Mouse (Mus musculus) limb, embryonic 10.5 days (tissue): ENCODE results near the gene Zc2hc1b. TPM values are rescaled to one million over a fixed set of nuclear protein-coding genes. Genes with fewer than 3 reads are reported as not detected.

Source experiments
- DNase-seq: peaks from one replicate; pipeline ENCODE4 v3.0.0-alpha.2; 2017; ENCODE audit warnings: low spot score
- H3K27ac ChIP-seq: fragments of 300-500 bp; sonication (generic); 2 replicates; pipeline ENCODE4 v1.5.1; 2016; ENCODE audit warnings: mild to moderate bottlenecking
- H3K27me3 ChIP-seq: fragments of 300-500 bp; sonication (generic); 2 replicates; pipeline ENCODE4 v1.6.1; 2016; ENCODE audit warnings: low read depth, mild to moderate bottlenecking; ENCODE audit not compliant: poor library complexity, severe bottlenecking
- H3K36me3 ChIP-seq: fragments of 300-500 bp; sonication (generic); 2 replicates; pipeline ENCODE4 v1.6.1; 2016; ENCODE audit warnings: mild to moderate bottlenecking, moderate library complexity
- H3K4me1 ChIP-seq: fragments of 300-500 bp; sonication (generic); 2 replicates; pipeline ENCODE4 v1.6.1; 2016
- H3K4me3 ChIP-seq: fragments of 300-500 bp; sonication (generic); 2 replicates; pipeline ENCODE4 v1.5.1; 2016; ENCODE audit warnings: mild to moderate bottlenecking, moderate library complexity
- H3K9me3 ChIP-seq: fragments of 300-500 bp; sonication (generic); replicated peaks from 2 replicates; pipeline ENCODE4 v1.6.1; 2016; ENCODE audit warnings: mild to moderate bottlenecking
- whole genome bisulfite sequencing: fragments of 180-500 bp; shearing (Covaris S2); methylation state at CpG from one replicate; pipeline ENCODE4 v1.1.7; 2016; 5-methylcytosine and 5-hydroxymethylcytosine counted together
- polyA plus RNA-seq: library from polyadenylated mRNA; unstranded; fragments of >200 nt; fragmentation: Nextera tagmentation; extraction: Ambion mirVana; gene quantifications from 2 replicates; pipeline ENCODE4 v1.2.1, GENCODE M21; 2016

Gene Zc2hc1b
- polyA plus RNA-seq, 1 experiment from 2014 or later = not detected

DNA sequence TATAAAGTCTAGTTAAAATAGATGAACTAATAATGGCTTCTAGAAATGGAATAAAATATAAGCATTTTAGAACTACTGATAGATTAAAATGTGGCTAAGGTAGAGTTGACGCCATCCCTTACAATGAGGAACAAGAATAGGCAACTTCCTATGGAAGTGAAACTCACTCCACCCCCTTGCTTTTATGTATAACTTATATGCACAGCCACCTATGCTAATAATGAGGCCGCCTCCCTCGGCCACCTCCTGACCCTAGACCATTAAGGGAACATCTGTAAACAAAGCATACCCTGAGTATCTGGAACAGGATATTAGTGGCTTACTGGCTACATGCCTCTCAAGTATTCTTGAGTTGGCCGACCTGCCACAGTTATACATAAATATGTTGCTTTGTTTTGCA is 74.0 kb downstream of the Zc2hc1b start:
- H3K27me3 ChIP-seq = no peaks in the 10 kb centered on the region
- no peaks in the 10 kb centered on the region for H3K9me3 ChIP-seq
- DNase-seq = no peak
- H3K4me3 ChIP-seq = no peak overlapping the region
- H3K27ac ChIP-seq = no peak overlapping the region
- 82% methylated on average over 4 of the region's 4 CpGs for WGBS
- no peaks in the 10 kb centered on the region for H3K36me3 ChIP-seq
- H3K4me1 ChIP-seq = peaks cover 15% of the 10 kb centered on the region

DNA sequence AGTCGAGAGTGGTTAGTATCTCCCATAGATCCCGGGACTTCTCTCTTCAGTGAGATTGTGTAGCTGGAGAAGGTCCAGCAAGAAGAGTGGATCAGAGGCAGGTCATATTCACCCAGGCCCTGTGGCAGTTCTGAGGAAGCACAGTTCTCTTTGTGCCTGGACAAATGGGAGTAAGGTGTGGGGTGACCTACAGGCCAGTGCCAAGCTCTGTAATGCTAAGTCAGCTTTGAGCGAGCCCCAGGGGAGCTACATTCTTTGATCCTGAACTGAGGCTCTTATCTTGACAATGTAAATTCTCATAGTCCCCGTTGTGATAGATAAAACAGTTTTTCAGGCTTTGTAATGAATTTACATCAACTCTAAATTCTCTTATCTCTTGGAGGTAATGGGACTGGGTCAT is 75.5 kb downstream of the Zc2hc1b start:
- Histone ChIP-seq H3K4me3 (no peak overlapping the region), H3K4me1 (peaks cover 2% of the 10 kb centered on the region), H3K27me3 (no peaks in the 10 kb centered on the region), H3K36me3 (no peaks in the 10 kb centered on the region), H3K9me3 (no peaks in the 10 kb centered on the region), H3K27ac (no peak overlapping the region)
- no peak for DNase-seq
- WGBS = 57% methylated on average over 4 of the region's 4 CpGs

DNA sequence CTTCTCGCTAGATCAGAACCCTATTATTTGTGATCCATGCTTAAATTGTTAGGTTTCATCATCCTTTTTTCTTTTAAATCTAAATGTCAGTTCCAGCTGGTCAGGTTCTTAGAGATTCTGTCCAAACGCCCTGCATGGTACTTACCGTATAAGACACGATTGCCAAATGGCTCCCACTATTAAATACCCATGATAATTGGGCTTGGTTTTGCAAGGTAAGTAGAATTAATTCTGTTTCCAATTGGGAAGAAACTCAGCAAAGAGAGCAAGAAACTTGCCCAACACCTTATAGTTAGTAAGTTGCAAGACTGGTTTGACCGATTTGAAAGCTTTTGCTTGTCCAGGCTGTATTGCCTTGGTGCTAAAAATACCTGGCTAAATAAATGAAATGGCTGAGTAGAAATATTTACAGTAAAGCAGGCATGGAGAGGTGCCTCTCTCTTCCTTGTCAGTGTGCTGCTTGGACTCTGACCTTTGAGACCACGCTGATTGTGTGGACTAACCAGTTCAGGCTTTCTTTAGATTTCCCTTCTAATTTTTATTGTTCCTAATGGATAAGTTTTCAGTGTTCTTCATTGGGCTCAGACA is 77.7 kb downstream of the Zc2hc1b start:
- no peak overlapping the region for H3K4me3 ChIP-seq
- H3K27me3 ChIP-seq = no peaks in the 10 kb centered on the region
- no peak for DNase-seq
- H3K9me3 ChIP-seq = no peaks in the 10 kb centered on the region
- no peaks in the 10 kb centered on the region for H3K4me1 ChIP-seq
- no peaks in the 10 kb centered on the region for H3K36me3 ChIP-seq
- WGBS = 87% methylated on average over 6 of the region's 6 CpGs
- no peak overlapping the region for H3K27ac ChIP-seq

Other genes starting within 250 kb of the Zc2hc1b start
- 0.92 and 1.2 TPM in 2 replicates for gene Stx11, start 213.7 kb downstream of the Zc2hc1b start, polyA plus RNA-seq
- gene Sf3b5, start 172.7 kb downstream of the Zc2hc1b start, polyA plus RNA-seq = 43.7 and 49.8 TPM in 2 replicates
- 37.3 and 42.6 TPM in 2 replicates for gene Plagl1, start 117.5 kb downstream of the Zc2hc1b start, polyA plus RNA-seq
- gene Ltv1, start 15.1 kb upstream of the Zc2hc1b start, polyA plus RNA-seq = 65.3 and 68.0 TPM in 2 replicates